Mouse (Mus musculus) gastrocnemius, postnatal 4 days (tissue): Measurements from ENCODE around the gene Olfr54. TPM values are rescaled to one million over a fixed set of nuclear protein-coding genes. Genes with fewer than 3 reads are reported as not detected.
"Not testable (repeated sequence)": the region's sequence is repeated elsewhere in the genome, so short reads cannot be mapped to it uniquely, and the experiment has no call there.

Experiments used
- DNase-seq, 2 experiments: peaks; one replicate each; pipeline ENCODE4 v3.0.0; 2021 to 2022; ENCODE audit warnings: low spot score in 2 of 2, mixed read lengths in 2 of 2
- long read RNA-seq, 2 experiments: library from polyadenylated mRNA; stranded (forward); transcript quantifications; one replicate each; pipeline ENCODE4 v2.0.0; 2021
- total RNA-seq, 2 experiments: library from RNA; stranded (reverse); gene quantifications; 2 replicates each; pipeline ENCODE4 v1.2.3; 2021

The Olfr54 gene
- total RNA-seq: not detected
- long read RNA-seq, experiment 1: 0 reads
- long read RNA-seq, experiment 2: 0 reads

- no peak for DNase-seq
Measured at GRCm38 (mm10) chr11:51013936-51014335, at the start of gene Olfr54. Olfr54 (plus strand) TSS chr11:51014236.

DNA sequence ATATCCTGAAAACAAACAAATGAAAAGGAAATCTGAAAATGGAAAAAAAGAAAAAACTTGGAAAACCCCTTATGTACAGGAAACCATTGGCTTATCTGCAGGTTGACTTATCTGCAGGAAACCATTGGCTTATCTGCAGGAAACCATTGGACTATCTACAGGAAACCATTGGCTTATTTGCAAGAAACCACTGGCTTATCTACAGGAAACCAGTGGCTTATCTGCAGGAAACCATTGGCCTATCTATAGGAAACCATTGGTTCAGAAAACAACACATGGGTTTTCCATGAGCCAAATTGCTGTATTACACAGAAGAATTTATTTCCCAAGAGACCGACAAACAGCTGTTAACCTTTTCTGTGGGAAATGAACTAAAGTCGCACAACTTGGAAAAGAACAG lies 49.1 kb upstream of the Olfr54 start:
- no peak for DNase-seq

- DNase-seq: no peak
Measured at GRCm38 (mm10) chr11:50966230-50966629, 47.8 kb upstream of the Olfr54 start, which contains the start of gene Olfr1378. Olfr1378 (plus strand) TSS chr11:50966530.

DNA sequence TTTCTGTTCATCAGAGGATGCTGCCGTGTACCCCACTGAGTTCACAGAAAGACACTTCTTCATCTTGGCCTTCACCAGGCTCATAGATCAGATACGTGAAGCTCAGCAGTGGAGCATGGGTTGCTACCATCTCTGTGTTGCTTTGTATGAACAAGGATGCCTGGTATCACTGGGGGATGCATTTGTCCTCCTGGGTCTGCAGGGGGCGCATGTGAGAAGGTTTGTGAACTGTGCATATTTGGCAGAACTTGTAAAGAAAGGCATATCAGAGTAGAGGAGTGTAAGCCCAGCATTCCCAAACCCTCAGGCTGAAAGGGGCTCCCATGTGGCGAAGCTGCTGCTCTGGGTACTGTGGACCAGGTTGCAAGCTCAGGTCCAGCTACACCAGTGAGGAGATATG lies 36.8 kb upstream of the Olfr54 start:
- no peak for DNase-seq

- no peak for DNase-seq
Measured at GRCm38 (mm10) chr11:50981667-50982066, 32.4 kb upstream of the Olfr54 start, which contains the start of gene Olfr1377. Olfr1377 (plus strand) TSS chr11:50981967.

DNA sequence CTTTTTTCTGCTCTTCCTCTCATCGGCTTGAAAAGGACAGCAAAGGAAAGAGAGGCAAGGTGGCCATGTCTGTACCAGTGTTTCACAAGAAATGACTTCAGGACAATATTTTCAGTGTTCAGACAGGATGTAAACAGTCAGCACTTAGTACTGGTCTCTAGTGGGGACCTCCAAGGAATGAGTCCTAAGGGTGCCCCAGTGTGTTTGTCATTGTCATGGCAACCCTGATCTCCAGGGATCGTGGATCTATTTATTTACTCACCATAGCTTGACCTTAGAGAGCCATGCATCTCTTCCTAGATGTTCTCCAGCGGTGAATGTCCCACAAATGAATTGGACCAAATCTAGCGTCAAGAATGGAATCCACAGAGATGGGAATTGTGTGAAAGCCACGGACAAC lies 10.7 kb upstream of the Olfr54 start, which contains the start of gene Olfr51:
Gene Olfr51, plus strand, starts transcription at position 301 of the 400 bp plus-strand sequence.
- DNase-seq: no peak

- no peak for DNase-seq
Measured at GRCm38 (mm10) chr11:51011821-51012220, 2.2 kb upstream of the Olfr54 start.

- no peak for DNase-seq
Measured at GRCm38 (mm10) chr11:51016341-51016740, 2.3 kb downstream of the Olfr54 start.

DNA sequence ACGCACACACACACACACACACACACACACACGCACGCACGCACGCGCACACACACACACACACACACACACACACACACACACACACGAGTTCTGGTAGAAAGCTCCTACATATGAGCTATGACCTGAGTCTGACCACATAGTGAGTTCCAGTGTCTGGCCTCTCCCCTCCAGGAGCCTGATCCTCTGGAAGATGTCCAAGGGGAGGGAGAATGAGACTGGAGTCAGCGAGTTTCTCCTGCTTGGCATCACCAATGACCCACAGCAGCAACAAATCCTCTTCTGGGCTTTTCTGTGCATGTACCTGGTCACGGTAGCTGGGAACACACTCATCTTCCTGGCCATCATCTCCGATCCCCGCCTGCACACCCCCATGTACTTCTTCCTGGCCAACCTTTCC lies 12.8 kb downstream of the Olfr54 start:
- not testable (repeated sequence) for DNase-seq

DNA sequence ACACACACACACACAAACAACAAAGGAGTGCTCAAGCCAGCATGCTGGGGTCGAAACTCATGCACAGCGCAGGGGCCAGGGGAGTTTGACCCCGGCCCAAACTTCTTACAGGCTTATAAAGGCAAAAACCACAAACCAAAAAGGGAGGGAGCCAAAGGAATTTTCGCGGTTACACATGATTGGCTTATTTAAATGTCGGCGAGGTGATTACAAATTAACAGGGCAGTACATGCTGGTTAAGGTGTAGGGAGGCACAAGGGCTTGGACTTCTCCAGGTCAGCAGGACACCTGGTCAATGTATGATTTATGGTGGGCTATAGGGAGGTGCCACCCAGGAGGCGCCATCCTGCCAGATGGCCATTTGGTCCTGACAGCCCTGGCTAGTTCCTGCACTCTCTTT lies 15.3 kb downstream of the Olfr54 start:
- not testable (repeated sequence) for DNase-seq

- no peak for DNase-seq
Measured at GRCm38 (mm10) chr11:51030225-51030624, 16.2 kb downstream of the Olfr54 start.

DNA sequence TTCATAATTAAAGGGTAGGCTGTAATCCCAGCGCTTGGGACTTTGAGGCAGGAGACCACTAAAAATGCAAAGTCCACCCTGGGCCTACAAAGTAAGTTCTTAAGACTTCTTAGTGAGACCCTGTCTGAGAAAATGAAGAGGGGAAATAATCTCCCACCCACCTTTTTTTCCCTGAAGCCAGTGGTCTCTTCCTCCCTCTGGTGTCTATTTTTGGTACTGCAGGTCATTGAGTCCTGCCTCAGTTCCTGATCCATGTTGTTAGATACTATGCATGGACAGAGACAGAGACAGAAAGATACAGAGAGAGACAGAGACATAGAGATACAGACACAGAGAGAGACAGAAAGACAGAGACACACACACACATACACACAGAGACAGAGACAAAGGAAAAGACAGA lies 18.8 kb downstream of the Olfr54 start:
- no peak for DNase-seq

GRCm38 (mm10) chr11:51034141-51034540 lies 20.1 kb downstream of the Olfr54 start:
- not testable (repeated sequence) for DNase-seq

- no peak for DNase-seq
Measured at GRCm38 (mm10) chr11:51035951-51036350, 21.9 kb downstream of the Olfr54 start.

GRCm38 (mm10) chr11:51044776-51045175 lies 30.7 kb downstream of the Olfr54 start:
- DNase-seq: not testable (repeated sequence)

DNA sequence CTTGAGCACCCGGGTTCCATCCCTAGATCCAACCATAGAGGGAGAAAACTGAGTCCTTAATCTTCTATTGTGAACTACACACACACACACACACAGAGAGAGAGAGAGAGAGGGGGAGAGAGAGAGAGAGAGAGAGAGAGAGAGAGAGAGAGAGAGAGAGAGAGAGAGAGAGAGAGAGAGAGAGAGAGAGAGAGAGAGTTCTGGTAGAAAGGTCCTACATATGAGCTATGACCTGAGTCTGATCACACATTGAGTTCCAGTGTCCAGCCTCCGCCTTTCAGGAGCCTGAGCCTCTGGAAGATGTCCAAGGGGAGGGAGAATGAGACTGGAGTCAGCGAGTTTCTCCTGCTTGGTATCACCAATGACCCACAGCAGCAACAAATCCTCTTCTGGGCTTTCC lies 33.8 kb downstream of the Olfr54 start, which contains the start of gene Olfr1375:
Gene Olfr1375, plus strand, starts transcription at position 301 of the 400 bp plus-strand sequence.
- DNase-seq: not testable (repeated sequence)

DNA sequence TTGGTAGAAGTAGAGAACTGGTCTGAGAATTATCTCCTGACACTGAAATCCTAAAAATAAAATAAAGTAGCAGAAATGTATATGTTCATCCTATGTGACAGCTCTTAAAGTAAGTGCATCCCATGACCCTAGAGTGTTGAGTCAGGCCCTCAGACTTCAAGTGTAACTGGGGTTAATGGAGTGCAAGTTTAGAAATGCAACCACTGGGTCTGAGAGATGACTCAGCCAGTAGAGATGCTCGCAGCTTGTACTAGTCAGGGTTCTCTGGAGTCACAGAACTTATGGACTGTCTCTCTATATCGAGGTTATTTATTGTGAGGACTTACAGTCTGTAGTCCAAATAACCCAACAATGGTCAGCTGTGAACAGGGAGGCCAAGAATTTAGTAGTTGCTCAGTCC lies 37.6 kb downstream of the Olfr54 start:
- DNase-seq: no peak

DNA sequence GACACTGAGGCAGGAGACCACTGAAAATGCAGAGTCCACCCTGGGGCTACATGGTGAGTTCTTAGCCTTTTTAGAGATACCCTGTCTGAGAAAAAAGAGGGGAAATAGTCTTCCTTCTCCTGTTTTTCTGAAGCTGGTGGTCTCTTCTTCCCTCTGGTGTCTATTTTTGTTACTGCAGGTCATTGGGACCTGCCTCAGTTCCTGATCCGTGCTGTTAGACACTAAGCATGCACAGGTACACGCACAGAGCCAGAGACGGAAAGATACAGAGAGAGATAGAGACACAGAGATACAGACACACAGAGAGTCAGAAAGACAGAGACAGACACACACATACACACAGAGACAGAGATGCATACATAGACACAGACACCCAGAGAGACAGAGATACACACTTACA lies 39.2 kb downstream of the Olfr54 start:
- DNase-seq: no peak

- peak; percentile 41 to 73 for DNase-seq
Measured at GRCm38 (mm10) chr11:51059151-51059571, 45.1 kb downstream of the Olfr54 start, which contains the start of gene Zfp354a. Zfp354a (plus strand) TSS chr11:51059257.

GRCm38 (mm10) chr11:51059640-51060039 lies 45.6 kb downstream of the Olfr54 start:
- DNase-seq: no peak

DNA sequence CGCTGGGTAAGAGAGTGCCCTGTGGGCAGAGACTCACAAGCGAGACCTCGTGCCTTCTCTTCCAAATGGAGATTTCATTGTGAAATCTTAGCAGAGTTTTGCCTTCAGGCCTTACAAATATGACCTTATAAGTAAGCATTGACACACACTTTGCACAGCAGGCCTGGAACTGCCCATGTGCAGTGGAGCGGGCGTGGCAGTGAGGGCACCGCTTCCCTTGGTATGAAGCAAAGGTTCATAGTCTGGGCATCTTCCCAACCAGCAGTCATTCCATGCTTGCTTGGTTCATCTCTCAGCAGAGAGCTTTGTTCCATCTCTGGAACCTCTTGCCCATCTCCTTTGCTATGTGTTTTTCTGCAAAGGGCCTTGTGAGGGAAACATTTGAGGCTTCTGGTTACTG lies 46.9 kb downstream of the Olfr54 start:
- DNase-seq: no peak

DNA sequence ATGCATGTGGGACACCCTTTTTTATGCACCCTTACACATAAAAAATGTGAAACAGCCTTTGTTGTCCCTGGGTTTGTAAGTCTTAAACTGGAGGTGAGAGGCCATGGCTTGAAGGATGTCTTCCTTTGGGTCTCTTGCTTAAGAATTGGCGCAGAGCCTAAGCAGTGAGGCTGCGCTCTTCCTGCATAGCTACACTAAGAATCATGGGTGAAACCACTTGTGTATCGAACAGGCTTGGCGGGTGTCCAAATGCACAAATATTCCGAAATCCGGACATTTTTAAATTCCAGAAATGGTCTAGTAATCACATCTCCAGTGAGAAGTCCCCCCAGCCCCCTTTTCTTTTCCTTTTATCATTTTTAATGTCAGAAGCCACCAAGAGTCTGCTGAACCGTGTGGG lies 49.2 kb downstream of the Olfr54 start:
- DNase-seq: no peak

GRCm38 (mm10) chr11:51063841-51064240 lies 49.8 kb downstream of the Olfr54 start:
- no peak for DNase-seq
